Mouse (Mus musculus): Measurements from ENCODE around the gene Gm49383. TPM values are rescaled to one million over a fixed set of nuclear protein-coding genes. Genes with fewer than 3 reads are reported as not detected.

Gm49383 gene
- polyA plus RNA-seq (2011; ENCODE audit: insufficient read length, low read depth, missing spikeins), result 3.7 and 4.4 TPM in 2 replicates

DNA sequence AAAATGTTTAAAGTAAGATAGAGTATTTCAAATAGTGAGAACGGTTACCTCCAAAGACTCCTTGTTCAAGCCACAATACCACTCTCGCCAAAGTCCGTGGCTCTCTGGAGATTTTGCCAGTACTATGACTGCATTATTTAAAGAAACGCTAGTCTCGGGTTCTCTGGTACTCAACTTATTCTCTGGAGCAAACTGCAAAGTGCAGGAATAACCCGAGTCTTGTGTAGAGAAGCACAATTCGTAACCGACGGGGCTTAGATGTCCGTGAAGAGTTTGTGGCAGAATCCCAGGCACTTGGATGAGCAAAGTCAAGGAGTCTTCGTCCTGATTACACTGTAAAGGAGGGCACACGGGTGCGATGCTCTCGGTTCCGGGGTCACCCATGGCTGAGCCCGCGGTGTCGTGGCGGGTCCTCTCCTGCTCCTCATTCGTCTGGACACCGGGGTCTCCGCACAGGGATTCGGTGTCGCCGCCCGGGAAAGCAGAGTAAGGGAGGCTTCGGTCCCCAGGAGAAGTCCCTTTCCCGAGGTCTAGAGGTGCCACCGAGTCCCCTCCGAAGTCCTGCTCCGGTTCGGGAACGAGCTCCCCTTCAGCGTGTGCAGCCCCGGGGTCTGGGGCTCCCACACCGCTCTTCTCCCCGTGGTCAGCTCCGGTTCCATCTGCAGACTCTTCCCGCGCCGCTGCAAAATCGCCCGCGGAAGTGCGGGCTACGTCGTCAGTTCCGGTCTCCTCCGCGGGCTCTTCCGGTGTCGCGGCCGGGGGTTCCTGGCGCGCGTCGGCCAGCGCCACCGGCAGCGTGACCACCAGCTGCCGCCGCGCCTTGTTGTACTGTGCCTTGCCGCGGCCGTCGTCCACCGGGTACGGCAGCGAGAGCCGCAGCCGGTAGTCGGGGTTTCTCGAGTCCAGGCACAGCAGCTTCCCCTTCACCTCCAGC lies at the start of gene Gm49383:
Gene Gm49383 (minus strand): TSS at position 661 of the 934 bp plus-strand sequence.
- TF ChIP-seq CTCF (IDR thresholded peaks at IDR 0.05; ENCODE audit: borderline replicate concordance, insufficient read depth, low read length) (no peak), POLR2A (IDR thresholded peaks at IDR 0.05; ENCODE audit: low read depth, low read length) (peak; percentile 94)
- Histone ChIP-seq H3K4me1 (ENCODE audit: control insufficient read depth, insufficient read depth, low read length) (peaks cover 5% of the 10 kb centered on the region), H3K4me3 (ENCODE audit: insufficient read depth, low read length) (peak within 1 kb of the TSS; percentile 59), H3K27ac (ENCODE audit: insufficient read depth, low read length) (peak within 1 kb of the TSS; percentile 77)

GRCm38 (mm10) chr12:69241771-69242431 lies 45.0 kb upstream of the Gm49383 start:
- Histone ChIP-seq H3K27ac (ENCODE audit: insufficient read depth, low read length) (peak overlapping the region; percentile 6), H3K4me1 (ENCODE audit: control insufficient read depth, insufficient read depth, low read length) (no peaks in the 10 kb centered on the region; the same call in none of the 2 replicates)
- TF ChIP-seq POLR2A (IDR thresholded peaks at IDR 0.05; ENCODE audit: low read depth, low read length) (peak; percentile 97), CTCF (IDR thresholded peaks at IDR 0.05; ENCODE audit: borderline replicate concordance, insufficient read depth, low read length) (no peak)

GRCm38 (mm10) chr12:69241405-69241770 lies 44.5 kb upstream of the Gm49383 start:
- peak overlapping the region; percentile 69 for H3K4me3 ChIP-seq (ENCODE audit: insufficient read depth, low read length)
- no peak for TF ChIP-seq CTCF (IDR thresholded peaks at IDR 0.05; ENCODE audit: borderline replicate concordance, insufficient read depth, low read length)
- TF ChIP-seq POLR2A (IDR thresholded peaks at IDR 0.05; ENCODE audit: low read depth, low read length), result no peak

More at GRCm38 (mm10) chr12:69241771-69242431, 45.0 kb upstream of the Gm49383 start:
- peak overlapping the region; percentile 69 for H3K4me3 ChIP-seq (ENCODE audit: insufficient read depth, low read length)

DNA sequence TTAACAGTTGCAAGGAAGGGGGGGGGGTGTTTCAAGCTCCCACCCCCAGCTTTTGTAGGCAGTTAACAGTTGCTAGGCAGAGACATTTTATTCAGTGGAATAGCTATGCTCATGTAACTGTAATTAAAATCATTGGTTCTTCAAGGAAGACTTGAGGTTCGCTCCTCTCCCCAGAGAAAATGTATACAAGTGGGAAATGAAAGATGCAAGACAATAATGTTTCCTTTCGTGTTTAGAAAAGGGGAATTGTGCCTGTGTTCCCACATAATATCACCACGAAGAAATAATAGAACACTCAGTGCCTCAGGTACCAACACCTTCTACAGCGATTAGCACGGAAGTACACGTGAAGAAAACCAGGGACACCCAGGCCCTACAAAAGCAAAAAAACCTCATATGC lies 44.0 kb upstream of the Gm49383 start, which contains the start of gene Klhdc1:
Gene Klhdc1 (plus strand): TSS at position 301 of the 400 bp plus-strand sequence.
- H3K4me1 ChIP-seq (ENCODE audit: control insufficient read depth, insufficient read depth, low read length), result no peaks in the 10 kb centered on the region; the same call in none of the 2 replicates
- H3K27ac ChIP-seq (ENCODE audit: insufficient read depth, low read length), result peak within 1 kb of the TSS; percentile 6
- TF ChIP-seq POLR2A (IDR thresholded peaks at IDR 0.05; ENCODE audit: low read depth, low read length) (no peak), CTCF (IDR thresholded peaks at IDR 0.05; ENCODE audit: borderline replicate concordance, insufficient read depth, low read length) (no peak)
- H3K4me3 ChIP-seq (ENCODE audit: insufficient read depth, low read length), result peak within 1 kb of the TSS; percentile 69

More at GRCm38 (mm10) chr12:69241405-69241770, 44.5 kb upstream of the Gm49383 start:
- peak overlapping the region; percentile 6 for H3K27ac ChIP-seq (ENCODE audit: insufficient read depth, low read length)
- H3K4me1 ChIP-seq (ENCODE audit: control insufficient read depth, insufficient read depth, low read length), result no peaks in the 10 kb centered on the region; the same call in none of the 2 replicates

DNA sequence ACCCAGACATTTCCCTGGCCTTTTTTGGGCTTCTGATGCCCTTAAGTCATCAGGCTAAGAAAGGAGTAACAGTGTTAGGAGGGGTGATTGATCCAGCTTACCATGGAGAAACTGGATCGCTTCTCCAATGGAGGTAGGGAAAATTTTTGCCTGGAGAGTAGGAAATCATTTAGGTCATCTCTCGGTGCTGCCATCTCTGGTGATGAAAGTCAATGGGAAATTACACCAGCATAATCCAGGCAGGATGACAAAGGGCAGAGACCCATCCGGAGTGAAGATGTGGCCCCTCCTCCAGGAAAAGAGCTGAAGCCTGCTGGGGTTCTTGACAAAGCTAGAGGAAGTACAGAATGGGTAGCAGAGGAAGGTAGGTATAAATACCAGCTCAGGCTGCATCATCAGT lies 41.4 kb upstream of the Gm49383 start:
- no peak for TF ChIP-seq POLR2A (IDR thresholded peaks at IDR 0.05; ENCODE audit: low read depth, low read length)
- no peak for TF ChIP-seq CTCF (IDR thresholded peaks at IDR 0.05; ENCODE audit: borderline replicate concordance, insufficient read depth, low read length)
- H3K4me1 ChIP-seq (ENCODE audit: control insufficient read depth, insufficient read depth, low read length), result no peaks in the 10 kb centered on the region; the same call in none of the 2 replicates
- no peak overlapping the region for H3K4me3 ChIP-seq (ENCODE audit: insufficient read depth, low read length)
- H3K27ac ChIP-seq (ENCODE audit: insufficient read depth, low read length), result no peak overlapping the region

DNA sequence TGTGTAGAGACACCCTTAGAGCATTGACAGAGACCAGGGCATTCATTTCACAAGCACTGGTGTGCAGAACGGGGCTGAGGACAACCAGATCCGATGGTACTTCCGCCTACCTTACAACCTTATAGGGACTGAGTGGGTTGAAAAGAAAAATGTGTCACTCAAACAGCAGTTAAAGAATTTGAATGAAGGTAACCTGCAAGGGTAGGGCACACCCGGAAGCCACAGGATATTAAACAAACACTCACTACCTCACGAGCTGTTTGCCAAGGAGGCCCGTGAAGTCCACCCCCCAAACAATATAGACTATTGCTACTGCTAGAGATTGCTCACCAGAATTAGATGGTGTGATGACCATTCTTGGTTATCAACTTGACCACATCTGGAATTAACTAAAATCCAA lies 38.9 kb upstream of the Gm49383 start:
- TF ChIP-seq POLR2A (IDR thresholded peaks at IDR 0.05; ENCODE audit: low read depth, low read length) (no peak), CTCF (IDR thresholded peaks at IDR 0.05; ENCODE audit: borderline replicate concordance, insufficient read depth, low read length) (no peak)
- no peak overlapping the region for H3K4me3 ChIP-seq (ENCODE audit: insufficient read depth, low read length)
- no peaks in the 10 kb centered on the region; the same call in none of the 2 replicates for H3K4me1 ChIP-seq (ENCODE audit: control insufficient read depth, insufficient read depth, low read length)
- peak overlapping the region; percentile 44; the same call in 1 of the 2 replicates for H3K27ac ChIP-seq (ENCODE audit: insufficient read depth, low read length)

DNA sequence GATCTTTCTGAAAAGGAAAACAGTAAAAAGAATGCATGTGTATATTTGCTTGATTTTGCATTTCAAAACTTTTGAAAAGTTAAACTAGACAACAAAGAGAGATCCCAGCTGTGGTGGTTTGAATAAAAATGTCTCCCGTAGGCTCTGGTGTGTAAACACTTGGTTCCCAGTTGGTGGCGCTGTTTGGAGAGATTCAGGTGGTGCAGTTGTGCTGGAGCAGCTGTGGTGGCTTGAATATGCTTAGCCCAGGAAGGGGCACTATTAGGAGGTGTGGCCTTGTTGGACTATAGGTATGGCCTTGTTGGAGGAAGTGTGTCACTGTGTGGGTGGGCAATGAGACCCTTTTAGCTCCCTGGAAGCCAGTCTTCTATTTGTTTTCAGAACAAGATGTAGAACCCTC lies 32.3 kb upstream of the Gm49383 start:
- no peaks in the 10 kb centered on the region for H3K4me1 ChIP-seq (ENCODE audit: control insufficient read depth, insufficient read depth, low read length)
- no peak for TF ChIP-seq POLR2A (IDR thresholded peaks at IDR 0.05; ENCODE audit: low read depth, low read length)
- no peak for TF ChIP-seq CTCF (IDR thresholded peaks at IDR 0.05; ENCODE audit: borderline replicate concordance, insufficient read depth, low read length)

GRCm38 (mm10) chr12:69227776-69228466 lies 31.0 kb upstream of the Gm49383 start, which contains the start of gene Pole2:
Gene Pole2 (minus strand): TSS chr12:69228195.
- Histone ChIP-seq H3K4me3 (ENCODE audit: insufficient read depth, low read length) (peak within 1 kb of the TSS; percentile 62), H3K4me1 (ENCODE audit: control insufficient read depth, insufficient read depth, low read length) (no peaks in the 10 kb centered on the region), H3K27ac (ENCODE audit: insufficient read depth, low read length) (peak within 1 kb of the TSS; percentile 80)
- TF ChIP-seq POLR2A (IDR thresholded peaks at IDR 0.05; ENCODE audit: low read depth, low read length), result peak; percentile 42
- TF ChIP-seq CTCF (IDR thresholded peaks at IDR 0.05; ENCODE audit: borderline replicate concordance, insufficient read depth, low read length), result no peak

More for the DNA sequence above, 32.3 kb upstream of the Gm49383 start:
- H3K4me3 ChIP-seq (ENCODE audit: insufficient read depth, low read length), result no peak overlapping the region
- no peak overlapping the region for H3K27ac ChIP-seq (ENCODE audit: insufficient read depth, low read length)
